Mouse (Mus musculus): ENCODE results near the gene Morn3.

- TF ChIP-seq CTCF (IDR thresholded peaks at IDR 0.05; ENCODE audit: borderline replicate concordance, insufficient read depth, low read depth, low read length) (no peak), POLR2A (IDR thresholded peaks at IDR 0.05; ENCODE audit: borderline replicate concordance, insufficient read depth, low read length) (no peak)
Observed at GRCm38 (mm10) chr5:123038115-123038514, 8.7 kb downstream of the Morn3 start.

Data from cerebellum, adult 2 months (tissue).